Mouse (Mus musculus): ENCODE measurements around the gene Hist1h3b.
"Not testable (repeated sequence)": the region's sequence is repeated elsewhere in the genome, so short reads cannot be mapped to it uniquely, and the experiment has no call there.

- not testable (repeated sequence) for TF ChIP-seq SRF (IDR thresholded peaks at IDR 0.05; ENCODE audit: control insufficient read depth, insufficient read length, low read depth); MYOD1 (IDR thresholded peaks at IDR 0.05; ENCODE audit: control insufficient read depth in 1 of 3, insufficient read length in 2 of 3, low read depth in 2 of 3); USF1 (IDR thresholded peaks at IDR 0.05; ENCODE audit: low read depth); CEBPB (IDR thresholded peaks at IDR 0.05; ENCODE audit: insufficient read depth, poor library complexity, severe bottlenecking); REST (IDR thresholded peaks at IDR 0.05; ENCODE audit: insufficient read depth, insufficient read length); E2F4 (IDR thresholded peaks at IDR 0.05; ENCODE audit: insufficient read depth); TCF12 (IDR thresholded peaks at IDR 0.05; ENCODE audit: insufficient read depth, poor library complexity, severe bottlenecking); POLR2A (IDR thresholded peaks at IDR 0.05; ENCODE audit: insufficient read length, low read depth); POLR2AphosphoS2 (IDR thresholded peaks at IDR 0.05; ENCODE audit: insufficient read length, low read depth); MAX (IDR thresholded peaks at IDR 0.05; ENCODE audit: low read depth)
Observed at GRCm38 (mm10) chr13:23702801-23703200, 49.3 kb upstream of the Hist1h3b start.

Measured in myocyte (in vitro differentiated cells).